Mouse (Mus musculus) erythroid progenitor cell, adult 5-6 weeks (primary cell): ENCODE measurements around the gene Onecut1. TPM values are rescaled to one million over a fixed set of nuclear protein-coding genes. Genes with fewer than 3 reads are reported as not detected.

Experiments used
- ATAC-seq: replicated peaks from 2 replicates; pipeline ENCODE4 v1.8.0; 2016; ENCODE audit warnings: moderate number of reproducible peaks, mild to moderate bottlenecking, moderate TSS enrichment, inconsistent platforms; ENCODE audit not compliant: poor library complexity, low FRiP score, severe bottlenecking
- total RNA-seq, 2 experiments: library from RNA; stranded (forward) in 1 of 2; stranded (reverse) in 1 of 2; fragments of 150-400 nt in 1 of 2; fragments of 186-747, 209-891 nt in 1 of 2; gene quantifications; 2 replicates each; pipeline versions ENCODE4 v1.2.3 to v1.2.4; 2015 to 2017; ENCODE audit warnings: low replicate concordance in 2 of 2

The Onecut1 gene
- total RNA-seq, 2 experiments from 2014 or later, result not detected

DNA sequence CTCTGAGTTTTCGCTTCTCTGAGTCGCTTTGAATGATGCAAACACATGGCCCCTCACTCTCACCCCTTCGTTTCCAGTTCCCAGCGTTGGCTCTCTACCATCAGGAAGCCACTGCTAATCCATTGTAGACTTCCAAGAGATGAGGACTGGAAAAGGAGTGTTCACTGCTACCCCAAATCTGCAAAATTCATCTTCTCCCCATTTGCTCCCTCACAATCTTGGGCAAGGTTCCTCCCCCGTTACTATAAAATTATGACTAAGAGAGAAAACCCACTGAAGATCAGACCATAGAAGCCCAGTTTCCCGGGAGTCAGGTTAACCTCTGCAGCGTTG lies 4.2 kb upstream of the Onecut1 start:
- no peak for ATAC-seq

DNA sequence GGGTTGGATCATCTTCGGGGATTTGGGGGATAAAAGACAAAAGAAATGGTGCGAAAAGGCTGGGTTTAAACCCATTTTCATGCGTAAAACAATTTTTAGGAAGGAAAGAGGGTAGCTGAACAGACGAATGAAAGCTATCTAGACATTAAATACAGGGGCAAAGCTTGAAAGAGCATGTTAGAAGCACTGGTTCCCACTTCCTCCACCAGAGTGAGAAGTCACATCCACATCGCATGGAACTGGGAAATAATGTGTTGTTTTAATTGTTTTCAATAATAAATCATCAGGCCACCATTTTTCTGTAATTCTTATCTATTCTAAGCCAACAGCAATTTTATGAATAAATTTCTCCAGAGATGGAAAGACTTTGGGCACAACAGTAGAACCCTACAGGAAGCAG lies 3.6 kb upstream of the Onecut1 start:
- no peak for ATAC-seq

DNA sequence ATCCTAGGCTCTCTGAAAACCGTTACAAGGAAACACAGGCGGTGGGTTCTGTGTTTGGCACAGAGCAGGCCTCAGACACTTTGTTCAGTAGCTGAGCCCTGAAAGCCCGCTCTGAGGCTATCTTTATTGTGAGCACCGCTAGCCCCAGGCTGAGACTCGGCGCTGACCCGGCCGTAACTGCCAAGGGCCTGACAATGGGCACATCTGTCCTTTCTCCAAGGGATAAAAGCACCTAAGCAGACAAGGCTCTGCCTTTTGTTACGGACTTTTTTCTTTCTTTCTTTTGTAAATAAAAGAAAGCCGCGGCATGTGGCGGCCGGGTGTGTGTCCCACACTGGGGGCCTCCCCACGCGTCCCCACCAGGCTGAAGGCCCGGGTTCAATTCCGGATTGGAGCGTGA lies 1.3 kb upstream of the Onecut1 start:
- ATAC-seq, result no peak

DNA sequence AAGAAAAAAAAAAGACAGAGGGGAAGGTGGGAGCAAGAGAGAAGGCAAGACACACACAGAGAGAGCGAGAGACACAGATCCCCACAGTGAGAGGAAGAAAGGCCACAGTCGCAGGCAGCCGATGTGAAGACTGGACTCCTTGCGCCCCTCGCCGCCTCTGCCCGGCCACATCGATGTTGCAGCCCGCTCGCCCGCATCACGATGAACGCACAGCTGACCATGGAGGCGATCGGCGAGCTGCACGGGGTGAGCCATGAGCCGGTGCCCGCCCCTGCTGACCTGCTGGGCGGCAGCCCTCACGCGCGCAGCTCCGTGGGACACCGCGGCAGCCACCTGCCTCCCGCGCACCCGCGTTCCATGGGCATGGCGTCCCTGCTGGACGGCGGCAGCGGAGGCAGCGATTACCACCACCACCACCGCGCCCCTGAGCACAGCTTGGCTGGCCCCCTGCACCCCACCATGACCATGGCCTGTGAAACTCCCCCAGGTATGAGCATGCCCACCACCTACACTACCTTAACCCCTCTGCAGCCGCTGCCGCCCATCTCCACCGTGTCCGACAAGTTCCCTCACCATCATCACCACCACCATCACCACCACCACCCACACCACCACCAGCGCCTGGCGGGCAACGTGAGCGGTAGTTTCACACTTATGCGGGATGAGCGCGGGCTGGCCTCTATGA lies 517 bp downstream of the Onecut1 start:
- ATAC-seq, result no peak

DNA sequence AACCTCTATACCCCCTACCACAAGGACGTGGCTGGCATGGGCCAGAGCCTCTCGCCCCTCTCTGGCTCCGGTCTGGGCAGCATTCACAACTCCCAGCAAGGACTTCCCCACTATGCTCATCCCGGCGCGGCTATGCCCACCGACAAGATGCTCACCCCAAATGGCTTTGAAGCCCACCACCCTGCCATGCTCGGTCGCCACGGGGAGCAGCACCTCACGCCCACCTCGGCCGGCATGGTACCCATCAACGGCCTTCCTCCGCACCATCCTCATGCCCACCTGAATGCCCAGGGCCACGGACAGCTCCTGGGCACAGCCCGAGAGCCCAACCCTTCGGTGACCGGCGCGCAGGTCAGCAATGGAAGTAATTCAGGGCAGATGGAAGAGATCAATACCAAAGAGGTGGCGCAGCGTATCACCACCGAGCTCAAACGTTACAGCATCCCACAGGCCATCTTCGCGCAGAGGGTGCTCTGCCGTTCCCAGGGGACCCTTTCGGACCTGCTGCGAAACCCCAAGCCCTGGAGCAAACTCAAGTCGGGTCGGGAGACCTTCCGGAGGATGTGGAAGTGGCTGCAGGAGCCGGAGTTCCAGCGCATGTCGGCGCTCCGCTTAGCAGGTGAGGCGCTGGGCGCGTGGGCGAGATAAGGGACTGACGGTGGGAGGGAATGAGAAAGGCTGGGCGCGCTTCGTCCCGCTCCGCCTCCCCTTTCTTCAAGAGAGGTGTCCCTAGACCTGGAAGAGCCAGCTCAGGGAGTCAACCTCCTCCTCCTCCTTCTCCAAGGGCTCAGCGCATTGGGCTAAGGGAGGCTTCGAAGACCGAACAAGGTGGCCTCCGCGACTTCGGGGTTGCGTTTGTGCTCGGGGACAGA lies 1.3 kb downstream of the Onecut1 start:
- no peak for ATAC-seq

DNA sequence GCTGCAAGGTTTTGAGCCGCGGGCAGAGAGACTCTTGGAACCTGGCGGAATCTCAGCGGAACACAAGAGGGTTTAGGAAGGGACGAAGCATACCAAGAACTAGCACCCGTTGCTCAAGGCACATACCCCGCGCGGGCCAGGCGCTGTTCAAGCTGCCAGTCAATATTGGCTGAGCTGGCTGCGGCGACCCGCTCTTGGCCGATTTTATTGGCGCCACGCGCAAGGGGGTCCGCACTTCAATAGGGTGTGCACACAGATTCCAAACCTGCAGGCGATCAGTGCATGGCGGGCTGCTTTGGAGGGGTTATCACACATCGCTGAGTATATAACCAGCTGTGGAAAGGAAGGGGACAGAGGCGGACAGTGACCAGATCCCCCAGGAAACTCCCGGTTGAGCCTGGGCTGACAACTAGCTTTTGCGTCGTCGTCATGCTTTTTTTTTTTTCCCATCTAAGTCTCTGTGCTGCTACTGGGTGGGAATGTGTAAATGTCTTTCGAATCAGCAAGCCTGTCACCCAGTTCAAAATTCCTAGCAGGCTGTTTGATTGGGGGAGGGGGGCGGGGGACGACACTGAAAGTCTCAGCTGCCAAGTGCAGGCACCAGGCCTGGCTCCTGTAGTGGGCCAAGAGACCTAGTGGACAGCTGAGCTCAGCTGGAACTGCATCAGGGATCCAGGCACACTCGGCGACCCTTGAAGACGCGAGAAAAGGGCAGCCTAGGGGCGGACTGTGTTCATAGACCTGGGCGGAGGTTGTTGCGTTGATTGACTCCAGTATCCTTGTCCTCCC lies 2.1 kb downstream of the Onecut1 start:
- no peak for ATAC-seq

DNA sequence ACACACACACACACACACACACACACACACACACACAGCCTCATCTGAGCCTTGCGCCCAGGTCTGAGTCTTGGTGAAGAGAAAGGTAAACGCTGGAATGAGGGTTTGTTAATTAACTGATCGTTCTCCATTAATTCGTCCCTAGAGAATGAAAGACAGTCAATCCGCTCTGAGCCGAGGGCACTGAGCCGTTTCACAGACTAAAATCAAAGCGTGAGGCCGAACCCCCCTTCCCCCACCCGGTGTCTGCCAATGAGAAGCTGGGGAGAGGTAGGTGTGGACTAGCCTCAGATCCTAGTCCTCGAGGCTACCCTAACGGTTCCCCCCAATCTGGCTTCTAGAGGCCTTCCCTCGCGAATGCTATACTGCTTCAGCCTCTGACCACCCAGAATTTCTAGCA lies 2.8 kb downstream of the Onecut1 start:
- ATAC-seq, result no peak

DNA sequence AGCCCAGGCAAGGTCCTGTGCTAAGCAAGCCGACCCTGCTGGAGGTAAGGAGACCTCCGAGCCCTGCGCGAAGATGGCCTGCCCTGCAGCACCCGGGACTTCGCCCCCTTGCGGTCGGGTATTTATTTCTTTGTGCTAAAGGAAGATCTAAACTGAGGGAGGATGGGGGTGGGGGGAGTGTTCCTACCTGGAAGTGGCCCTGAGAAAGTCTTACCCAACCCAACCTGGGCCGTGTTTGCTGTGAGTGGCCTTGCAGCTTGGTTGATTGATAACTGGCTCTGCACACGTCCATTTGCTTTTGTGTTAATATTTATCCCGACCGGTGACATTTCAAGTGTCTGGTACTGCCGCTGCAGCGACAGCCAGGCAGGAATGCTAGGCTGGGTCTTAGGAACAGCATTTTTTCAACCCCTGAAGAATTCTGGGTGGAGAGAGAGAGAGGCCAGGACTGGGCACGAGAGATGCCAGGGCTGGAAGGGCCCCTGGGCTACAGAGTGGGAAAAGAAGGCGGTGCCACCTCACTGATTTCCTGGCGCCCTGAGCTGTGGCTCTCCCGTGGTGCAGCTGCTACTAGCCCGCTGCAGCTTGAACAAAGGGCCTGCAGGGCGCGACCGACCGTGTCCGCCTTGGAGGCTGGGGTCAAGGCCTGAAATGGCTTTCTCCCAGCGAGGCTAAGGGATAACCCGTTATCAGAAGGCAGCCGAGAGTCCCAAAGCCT lies 5.0 kb downstream of the Onecut1 start:
- no peak for ATAC-seq

DNA sequence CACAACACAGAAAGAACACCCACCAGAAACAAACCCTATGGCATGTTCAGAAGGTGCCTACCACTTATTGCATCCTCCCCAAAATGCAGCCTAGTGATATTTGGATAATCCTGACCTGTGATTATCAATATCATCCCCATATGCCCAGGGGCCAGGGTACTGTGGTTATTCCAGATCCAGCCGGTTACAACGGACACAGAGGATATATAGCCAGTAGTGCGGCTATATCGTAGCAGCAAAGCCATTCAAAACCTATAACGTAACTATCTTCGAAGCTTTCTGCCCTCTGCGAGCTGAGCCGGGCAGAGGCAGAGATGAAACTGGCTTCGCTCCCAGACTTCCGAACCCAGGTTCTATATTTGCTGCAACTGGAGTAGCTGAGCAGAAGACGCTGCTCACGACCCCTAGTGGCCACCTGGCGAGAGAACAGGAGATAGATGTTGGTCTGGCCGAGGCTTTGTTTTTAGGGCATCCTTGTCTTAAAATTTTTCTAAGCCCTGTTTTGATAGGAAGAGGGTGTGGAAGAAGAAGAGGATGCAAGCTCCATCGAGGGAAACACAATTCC lies 6.0 kb downstream of the Onecut1 start:
- ATAC-seq, result no peak

DNA sequence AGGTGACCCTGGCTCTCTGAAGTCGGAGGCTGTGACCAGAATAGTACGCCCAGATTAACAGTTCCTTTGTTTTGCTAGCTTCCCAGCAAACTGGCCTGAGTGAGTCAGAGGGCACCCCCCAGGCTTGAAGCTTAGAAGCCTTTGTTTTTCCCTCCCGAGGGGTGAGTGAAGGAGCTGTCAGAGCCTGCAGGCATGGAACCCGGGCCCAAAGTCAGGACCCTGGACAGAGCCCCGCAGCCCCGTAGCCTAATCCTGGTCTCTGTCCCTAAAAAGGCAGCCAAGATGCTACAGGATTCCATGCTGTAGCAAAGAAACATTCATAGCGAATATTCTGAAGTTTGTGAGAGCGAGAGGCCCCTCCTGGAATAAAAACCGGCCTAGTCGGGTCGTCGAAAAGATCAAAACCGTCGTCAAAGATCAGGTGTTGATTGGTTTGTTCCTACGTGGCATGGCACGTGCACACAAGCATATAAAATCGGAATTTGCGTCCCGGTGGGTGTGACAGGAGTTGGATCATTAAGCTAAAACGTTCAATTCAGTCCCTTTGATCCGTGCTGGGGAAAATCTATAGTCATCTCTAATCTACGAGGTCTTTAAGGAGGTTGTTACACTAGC lies 6.7 kb downstream of the Onecut1 start:
- no peak for ATAC-seq

DNA sequence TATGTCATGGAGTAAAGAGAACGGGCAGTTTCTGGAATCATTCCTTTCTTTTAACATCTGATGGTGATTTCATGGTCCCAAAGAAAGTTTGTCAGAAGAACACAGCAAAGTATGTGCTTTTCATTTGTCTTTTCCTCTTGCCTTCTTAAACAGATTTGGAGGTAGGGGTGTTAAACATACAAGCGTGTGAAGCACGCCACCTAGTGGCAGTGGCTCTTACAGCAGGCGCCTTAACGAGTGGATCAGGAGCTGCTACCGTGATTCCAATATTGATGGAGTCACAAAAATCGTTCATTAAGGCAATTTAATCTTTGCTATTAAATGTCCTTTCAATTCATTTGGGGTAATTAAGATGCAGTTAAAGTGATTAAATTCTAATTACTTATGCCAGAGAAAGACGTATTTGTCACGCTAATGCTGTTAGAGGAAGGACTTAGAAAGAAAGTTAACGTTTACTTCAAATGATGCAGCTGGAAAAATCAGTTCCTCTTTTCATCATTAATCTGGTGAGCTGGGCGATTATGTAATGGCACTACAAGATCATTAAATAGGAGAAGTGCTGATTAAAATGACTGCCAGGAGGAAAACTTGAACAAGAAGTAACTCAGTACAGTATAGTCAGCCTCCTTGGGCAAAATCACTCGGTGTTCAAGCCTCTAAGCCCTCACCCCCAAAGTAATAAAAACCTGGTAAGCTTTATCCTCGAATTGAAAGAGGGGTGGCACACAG lies 9.4 kb downstream of the Onecut1 start:
- no peak for ATAC-seq

DNA sequence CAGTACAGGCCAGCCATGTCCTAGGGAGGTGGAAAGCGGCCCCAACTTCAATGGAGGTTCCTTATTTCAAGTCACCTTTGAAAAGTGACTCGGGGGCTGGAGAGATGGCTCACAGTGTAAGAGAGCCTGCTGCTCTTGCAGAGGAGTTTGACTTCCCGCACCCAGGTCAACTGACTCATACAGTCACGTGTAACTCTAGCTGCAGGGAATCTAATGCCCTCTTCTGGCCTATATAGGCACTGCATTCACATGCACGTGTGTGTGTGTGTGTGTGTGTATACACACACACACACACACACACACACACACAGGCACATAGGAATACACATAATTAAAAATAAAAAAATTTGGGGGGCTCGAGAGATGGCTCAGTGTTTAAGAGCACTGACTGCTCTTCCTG lies 14.6 kb downstream of the Onecut1 start:
- ATAC-seq, result no peak

DNA sequence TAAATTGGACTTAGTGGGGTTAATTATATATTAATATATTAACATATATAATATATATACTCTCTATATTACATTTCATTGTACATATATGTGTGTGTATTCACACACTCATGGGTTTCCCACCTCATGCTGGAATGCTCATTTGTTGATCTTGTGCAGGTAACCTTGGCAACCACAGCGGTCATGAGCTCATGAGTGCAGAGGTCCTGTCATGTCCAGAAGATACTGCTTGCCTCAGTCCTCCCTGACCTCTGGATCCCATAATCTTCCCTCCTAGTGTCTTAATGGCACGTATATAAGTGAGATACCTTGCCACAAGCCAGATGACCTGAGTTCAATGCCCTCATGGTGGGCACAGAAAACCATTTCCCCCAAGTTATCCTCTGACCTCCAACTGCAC lies 16.0 kb downstream of the Onecut1 start:
- no peak for ATAC-seq

DNA sequence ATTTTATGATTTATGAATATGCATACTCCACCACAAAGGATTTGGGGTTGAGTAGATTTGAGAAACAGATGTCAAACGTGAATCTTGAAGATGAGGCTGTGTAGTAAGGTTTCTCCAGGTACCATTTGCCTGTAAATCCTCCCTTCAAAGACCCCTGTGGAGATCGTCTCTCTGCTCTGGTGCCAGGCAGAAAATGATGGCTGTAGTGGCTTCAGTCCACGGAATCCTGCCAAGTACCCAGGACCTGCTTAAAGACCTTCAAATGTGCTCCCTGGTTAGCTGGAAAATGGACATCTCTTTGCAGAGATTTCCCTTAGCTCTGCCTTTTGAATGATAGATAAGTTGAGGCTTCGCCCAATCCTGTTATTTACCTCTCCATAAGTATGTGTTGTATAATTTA lies 26.1 kb downstream of the Onecut1 start:
- ATAC-seq, result no peak

DNA sequence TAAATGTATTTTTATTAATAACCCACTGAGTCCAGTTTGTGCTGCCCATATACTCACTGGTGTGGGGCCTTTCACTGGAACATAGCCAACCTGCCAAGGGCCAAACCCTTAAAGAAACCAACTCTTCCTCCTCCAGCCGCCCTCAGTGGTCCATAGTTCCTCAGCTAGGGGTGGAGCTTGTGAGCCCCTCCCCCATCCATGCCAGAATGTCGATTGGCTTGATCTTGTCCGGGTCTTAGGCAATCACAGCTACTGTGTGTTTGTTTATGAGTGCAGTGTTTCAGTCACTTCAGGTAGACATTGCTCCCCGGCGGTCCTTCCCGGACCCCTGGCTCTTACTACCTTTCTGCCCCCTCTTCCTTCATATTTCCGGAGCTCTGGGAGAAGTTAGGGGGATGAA lies 35.0 kb downstream of the Onecut1 start:
- ATAC-seq, result no peak

DNA sequence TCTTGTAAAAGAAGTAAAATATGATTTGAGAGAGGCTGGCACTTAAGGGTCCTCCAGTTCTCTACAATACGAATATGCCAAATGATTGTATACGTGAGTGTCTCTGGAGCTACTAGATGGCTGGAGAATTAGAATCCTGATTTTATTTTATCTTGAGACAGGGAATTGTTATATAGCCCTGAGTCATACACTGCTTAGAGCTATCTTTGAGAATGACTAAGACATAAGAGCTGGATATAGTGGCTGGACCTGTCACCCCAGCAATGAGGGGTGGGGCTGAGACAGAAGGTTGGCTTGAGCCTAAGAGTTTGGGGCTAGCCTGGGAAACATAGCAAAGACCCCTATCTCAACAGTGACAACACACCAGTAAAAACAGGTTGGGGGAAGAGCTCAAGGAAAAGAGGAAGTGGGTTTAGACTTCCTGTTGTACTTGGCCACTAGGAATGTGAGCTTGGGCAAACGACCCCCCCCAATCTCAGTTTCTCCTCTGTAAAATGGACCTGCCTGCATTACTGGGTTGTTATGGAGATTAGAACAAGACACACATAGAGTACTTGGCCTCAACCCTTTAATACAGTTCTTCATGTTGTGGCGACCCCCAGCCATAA lies 35.8 kb downstream of the Onecut1 start:
- no peak for ATAC-seq

DNA sequence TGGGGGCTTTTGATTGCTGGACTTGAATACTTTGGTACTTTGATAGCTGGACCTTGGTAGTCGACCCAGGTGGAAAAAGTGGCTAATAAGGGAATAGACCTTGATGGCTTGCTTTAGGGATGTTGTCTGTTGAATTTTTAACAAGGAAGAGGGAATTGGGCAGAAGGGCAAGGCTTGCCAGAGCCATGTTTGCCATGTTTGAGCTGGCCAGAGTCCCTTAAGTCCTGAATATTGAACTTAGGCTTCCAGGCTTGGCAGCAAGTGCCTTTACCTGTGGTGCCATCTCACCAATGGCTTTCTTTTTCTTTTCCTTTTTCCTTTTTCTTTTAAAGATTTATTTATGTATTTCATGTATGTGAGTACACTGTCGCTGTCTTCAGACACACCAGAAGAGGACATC lies 38.4 kb downstream of the Onecut1 start:
- ATAC-seq, result no peak

DNA sequence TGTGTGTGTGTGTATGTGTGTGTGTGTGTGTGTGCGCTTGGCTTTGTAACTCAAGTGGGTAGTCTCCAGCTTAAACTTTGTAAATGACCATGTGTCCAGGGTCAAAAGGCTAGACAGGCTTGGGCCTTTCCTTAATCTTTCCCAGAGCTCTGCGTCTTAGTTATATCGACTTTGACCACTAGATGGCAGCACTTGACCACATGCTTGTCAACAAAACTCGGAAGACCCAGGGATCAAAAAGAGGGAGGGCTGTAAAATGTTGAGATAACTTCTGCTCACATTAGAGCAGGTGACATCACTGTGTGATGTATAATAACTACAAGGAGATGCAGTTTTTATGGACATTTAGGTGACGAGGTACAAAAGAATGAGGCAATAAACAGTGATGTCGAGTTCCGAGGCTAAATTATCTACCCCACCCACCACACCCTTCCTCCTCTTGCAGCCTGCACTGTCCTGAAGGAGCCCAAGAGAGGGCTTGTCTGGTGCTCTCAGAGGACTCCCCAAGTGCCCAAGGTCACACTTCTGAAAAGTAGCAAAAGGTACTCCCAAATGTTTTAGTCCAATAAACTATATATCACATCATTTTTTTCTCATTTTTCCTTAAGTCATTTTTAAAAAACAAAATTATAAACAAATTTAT lies 43.3 kb downstream of the Onecut1 start:
- no peak for ATAC-seq
